Mouse (Mus musculus) cortical plate, adult 2 months (tissue): ENCODE results near the gene Med6.

Experiments used
- CTCF ChIP-seq: fragments of 200-500 bp; IDR thresholded peaks from 2 replicates; pipeline ENCODE4 v1.5.1; 2011; ENCODE audit warnings: mild to moderate bottlenecking, control low read depth, low read length; ENCODE audit not compliant: insufficient read depth; ENCODE audit errors: extremely low read depth
- POLR2A ChIP-seq: fragments of 200-500 bp; IDR thresholded peaks from 2 replicates; pipeline ENCODE4 v1.6.1; 2011; ENCODE audit warnings: mild to moderate bottlenecking, low read length, control low read depth; ENCODE audit not compliant: insufficient read depth; ENCODE audit errors: extremely low read depth

- TF ChIP-seq POLR2A = no peak
- no peak for TF ChIP-seq CTCF
These were observed 1.9 kb upstream of the Med6 start for GRCm38 (mm10) chr12:81596547-81597262.
